Comparison of ENCODE assay signal across 13 mouse cellular contexts in genomic region chr8:113531116-113531665, GRCm38 (mm10).
DNase-seq lines count a peak whose midpoint lies in the region; ATAC-seq lines count a peak whose summit lies in the region.
"Had no signal": no experiment of that assay in that cellular context is flagged by ENCODE, and none has a peak within 500 bp of the region (broad histone marks: within the 10 kb centered on the region; RNA-seq: fewer than 3 reads in every experiment).

No protein-coding gene starts in this region.

- no peak overlapping the region for H3K9ac ChIP-seq in heart, embryonic 13.5 days
- H3K9ac ChIP-seq in intestine, embryonic 14.5 days (ENCODE audit: low read length), result no peak overlapping the region
- H3K9ac ChIP-seq in neural tube, embryonic 14.5 days (replicated peaks; ENCODE audit: low read depth, low read length), result no peak overlapping the region
- H3K9ac ChIP-seq: forebrain, postnatal 0 days; liver, embryonic 12.5 days; midbrain, embryonic 12.5 days had no signal

- intact Hi-C loops in left cerebral cortex, postnatal 4 days (cut with DNase I), result no loop called here
- intact Hi-C loops in left cerebral cortex, postnatal 14 days (cut with DNase I), result no loop called here

- no peak overlapping the region for H3K27ac ChIP-seq in heart, embryonic 13.5 days (replicated peaks)
- no peak overlapping the region for H3K27ac ChIP-seq in heart, embryonic 10.5 days
- H3K27ac ChIP-seq in intestine, embryonic 14.5 days (ENCODE audit: low read depth), result no peak overlapping the region
- no peak overlapping the region for H3K27ac ChIP-seq in neural tube, embryonic 14.5 days (ENCODE audit: low read depth, low read length)
- H3K27ac ChIP-seq: liver, embryonic 12.5 days; midbrain, embryonic 12.5 days had no signal

- H3K27me3 ChIP-seq in heart, embryonic 13.5 days (replicated peaks), result no peaks in the 10 kb centered on the region
- no peaks in the 10 kb centered on the region for H3K27me3 ChIP-seq in heart, embryonic 10.5 days (ENCODE audit: insufficient read depth, poor library complexity, severe bottlenecking)
- H3K27me3 ChIP-seq in intestine, embryonic 14.5 days (replicated peaks; ENCODE audit: control insufficient read depth, insufficient read depth, low read length), result no peaks in the 10 kb centered on the region
- H3K27me3 ChIP-seq in neural tube, embryonic 14.5 days (ENCODE audit: control insufficient read depth, insufficient read depth, low read length), result no peaks in the 10 kb centered on the region
- H3K27me3 ChIP-seq: liver, embryonic 12.5 days; midbrain, embryonic 12.5 days had no signal

- peaks cover 11% of the 10 kb centered on the region for H3K4me1 ChIP-seq in heart, embryonic 13.5 days
- no peaks in the 10 kb centered on the region for H3K4me1 ChIP-seq in heart, embryonic 10.5 days
- H3K4me1 ChIP-seq in intestine, embryonic 14.5 days (replicated peaks; ENCODE audit: control insufficient read depth, insufficient read depth, low read length), result peaks cover 9% of the 10 kb centered on the region; the same call in 1 of the 2 replicates
- H3K4me1 ChIP-seq in neural tube, embryonic 14.5 days (ENCODE audit: control insufficient read depth, insufficient read depth, low read length), result no peaks in the 10 kb centered on the region
- H3K4me1 ChIP-seq: liver, embryonic 12.5 days; midbrain, embryonic 12.5 days had no signal

- H3K4me2 ChIP-seq in heart, embryonic 13.5 days, result peak overlapping the region; percentile 24
- H3K4me2 ChIP-seq in intestine, embryonic 14.5 days (ENCODE audit: low read length), result 0 out of 2 replicates have a peak overlapping the region, but pooled peaks have one; percentile 1
- H3K4me2 ChIP-seq in neural tube, embryonic 14.5 days (ENCODE audit: low read depth, low read length), result no peak overlapping the region
- H3K4me2 ChIP-seq: liver, embryonic 12.5 days; midbrain, embryonic 12.5 days had no signal

- H3K4me3 ChIP-seq in heart, embryonic 13.5 days, result no peak overlapping the region
- H3K4me3 ChIP-seq in heart, embryonic 10.5 days, result no peak overlapping the region
- H3K4me3 ChIP-seq in intestine, embryonic 14.5 days (ENCODE audit: low read depth, low read length), result no peak overlapping the region
- H3K4me3 ChIP-seq in neural tube, embryonic 14.5 days (ENCODE audit: low read depth, low read length), result no peak overlapping the region
- H3K4me3 ChIP-seq: liver, embryonic 12.5 days; midbrain, embryonic 12.5 days had no signal

- DNase-seq in heart, embryonic 10.5 days (ENCODE audit: low spot score), result no peak
- peak; percentile 30 for DNase-seq in left cerebral cortex, postnatal 4 days
- DNase-seq in left cerebral cortex, postnatal 14 days (ENCODE audit: low spot score in 2 of 2), result no peak
- peak; percentile 55 for DNase-seq in intestine, embryonic 14.5 days (ENCODE audit: low spot score)
- no peak for DNase-seq in cerebellum, adult 18-20 months
- DNase-seq: adrenal gland, adult 2 months; cerebellum, adult 11 months; forebrain, postnatal 0 days had no signal

- whole genome bisulfite sequencing in heart, embryonic 13.5 days, result 47% methylated on average over 10 of the region's 10 CpGs
- WGBS in heart, embryonic 10.5 days, result 57% methylated on average over 10 of the region's 10 CpGs
- 45% methylated on average over 10 of the region's 10 CpGs for WGBS in intestine, embryonic 14.5 days
- WGBS in neural tube, embryonic 14.5 days, result 62% methylated on average over 10 of the region's 10 CpGs

- H3K36me3 ChIP-seq in heart, embryonic 13.5 days, result no peaks in the 10 kb centered on the region
- no peaks in the 10 kb centered on the region for H3K36me3 ChIP-seq in heart, embryonic 10.5 days
- no peaks in the 10 kb centered on the region for H3K36me3 ChIP-seq in intestine, embryonic 14.5 days (ENCODE audit: control insufficient read depth, insufficient read depth, low read length)
- H3K36me3 ChIP-seq in neural tube, embryonic 14.5 days (ENCODE audit: control insufficient read depth, insufficient read depth, low read length), result no peaks in the 10 kb centered on the region
- H3K36me3 ChIP-seq: liver, embryonic 12.5 days; midbrain, embryonic 12.5 days had no signal

- ATAC-seq in heart, embryonic 13.5 days (ENCODE audit: extremely low read depth, insufficient number of reproducible peaks, low FRiP score, low TSS enrichment), result peak; percentile 42; the same call in 1 of the 2 replicates
- 0 out of 2 replicates have a peak, but pooled peaks have one; percentile 47 for ATAC-seq in intestine, embryonic 14.5 days (replicated peaks; ENCODE audit: low FRiP score, low TSS enrichment, low read depth)
- peak; percentile 54; the same call in 1 of the 2 replicates for ATAC-seq in neural tube, embryonic 14.5 days (ENCODE audit: low read depth)
- ATAC-seq in granulocyte monocyte progenitor cell, adult 5-6 weeks (replicated peaks; ENCODE audit: poor library complexity, severe bottlenecking), result no peak
- ATAC-seq: forebrain, postnatal 0 days; liver, embryonic 12.5 days had no signal

- peaks cover 5% of the 10 kb centered on the region; the same call in 1 of the 2 replicates for H3K9me3 ChIP-seq in heart, embryonic 13.5 days
- no peaks in the 10 kb centered on the region for H3K9me3 ChIP-seq in heart, embryonic 10.5 days
- H3K9me3 ChIP-seq in intestine, embryonic 14.5 days (ENCODE audit: control insufficient read depth, low read length), result no peaks in the 10 kb centered on the region
- no peaks in the 10 kb centered on the region for H3K9me3 ChIP-seq in neural tube, embryonic 14.5 days (ENCODE audit: control insufficient read depth, low read length)
- H3K9me3 ChIP-seq: midbrain, embryonic 12.5 days had no signal

Comparison
In these comparisons a context has a peak if more than half of its experiments do, and no peak if none do; other contexts are left out.
1. DNase-seq: peak in left cerebral cortex, postnatal 4 days (single experiment) and intestine, embryonic 14.5 days (single experiment); none in heart, embryonic 10.5 days (single experiment), left cerebral cortex, postnatal 14 days (0 of 2) and cerebellum, adult 18-20 months (0 of 2).